Mouse (Mus musculus) ovary, postnatal 36 days (tissue): ENCODE measurements around the gene Ntrk3.

Source experiments
- DNase-seq: peaks from one replicate; pipeline ENCODE4 v3.0.0; 2022; ENCODE audit warnings: low spot score, mixed read lengths

Ntrk3 gene

GRCm38 (mm10) chr7:78720989-78721816 is 16.6 kb downstream of the Ntrk3 start:
- DNase-seq, result no peak

GRCm38 (mm10) chr7:78719795-78720460 is 17.9 kb downstream of the Ntrk3 start:
- DNase-seq, result no peak

- DNase-seq, result no peak
These were observed 18.7 kb downstream of the Ntrk3 start for GRCm38 (mm10) chr7:78719117-78719516.

GRCm38 (mm10) chr7:78718191-78718609 is 19.6 kb downstream of the Ntrk3 start:
- no peak for DNase-seq

DNA sequence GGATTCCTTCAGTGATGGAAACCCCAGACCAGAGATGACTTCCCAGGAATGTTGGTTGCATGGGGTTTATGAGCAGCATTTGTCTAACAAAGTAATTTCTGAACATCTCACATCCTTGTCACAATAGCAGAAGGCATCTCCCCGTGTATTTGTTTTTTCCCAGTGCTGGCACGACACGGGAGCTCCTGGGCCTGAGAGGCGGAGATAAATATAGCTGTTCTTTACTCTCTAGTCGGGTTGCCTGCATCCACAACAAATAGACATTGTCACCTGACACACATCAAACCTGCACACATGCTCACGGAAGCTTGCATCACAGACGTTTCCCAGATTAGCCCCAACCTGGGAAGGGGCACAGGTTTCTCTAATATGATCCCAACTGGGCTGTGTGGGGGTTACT is 30.1 kb downstream of the Ntrk3 start:
- no peak for DNase-seq

- DNase-seq, result no peak
These were observed 30.7 kb downstream of the Ntrk3 start for GRCm38 (mm10) chr7:78707122-78707521.

DNA sequence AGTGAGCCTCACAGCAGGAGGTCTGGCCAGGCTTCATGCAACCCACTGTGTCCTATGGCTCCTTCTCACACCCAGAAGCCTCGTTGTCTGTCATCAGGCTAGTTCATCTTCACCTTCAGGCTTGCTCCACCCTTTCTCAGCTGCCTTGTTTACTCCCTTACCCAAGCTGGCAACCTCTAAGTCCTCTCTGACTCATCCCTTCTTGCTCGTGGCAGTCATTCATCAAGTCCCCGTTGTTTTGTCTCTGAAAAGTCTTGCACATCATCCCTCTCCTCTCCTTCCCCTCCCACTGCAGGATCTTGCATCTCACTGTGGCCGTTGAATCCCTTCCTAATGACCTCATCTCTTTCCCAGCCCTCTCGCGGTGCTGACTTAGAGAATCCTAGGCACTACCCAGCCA is 35.1 kb downstream of the Ntrk3 start:
- no peak for DNase-seq

GRCm38 (mm10) chr7:78695200-78695599 is 42.6 kb downstream of the Ntrk3 start:
- DNase-seq, result no peak

GRCm38 (mm10) chr7:78693148-78693547 is 44.7 kb downstream of the Ntrk3 start:
- no peak for DNase-seq

GRCm38 (mm10) chr7:78690956-78691355 is 46.9 kb downstream of the Ntrk3 start:
- no peak for DNase-seq

DNA sequence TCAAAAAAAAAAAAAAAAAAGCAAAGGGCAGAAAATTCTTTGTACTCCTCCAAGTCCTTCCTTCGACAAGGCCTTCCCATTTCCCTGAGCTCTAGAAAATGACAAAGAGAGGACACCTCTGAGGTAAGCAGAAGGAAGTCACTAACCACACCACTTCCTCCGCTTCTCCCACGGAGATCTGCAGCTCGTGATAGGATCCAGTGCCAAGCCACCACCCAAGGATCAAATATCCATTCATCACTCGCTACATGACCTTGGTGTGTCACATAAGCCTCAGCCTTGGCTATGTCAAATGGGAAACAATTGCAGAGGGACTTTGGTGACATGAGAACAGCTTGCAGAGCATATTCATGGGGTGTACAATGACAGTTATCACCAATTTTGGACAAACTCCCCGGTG is 52.9 kb downstream of the Ntrk3 start:
- DNase-seq, result no peak

DNA sequence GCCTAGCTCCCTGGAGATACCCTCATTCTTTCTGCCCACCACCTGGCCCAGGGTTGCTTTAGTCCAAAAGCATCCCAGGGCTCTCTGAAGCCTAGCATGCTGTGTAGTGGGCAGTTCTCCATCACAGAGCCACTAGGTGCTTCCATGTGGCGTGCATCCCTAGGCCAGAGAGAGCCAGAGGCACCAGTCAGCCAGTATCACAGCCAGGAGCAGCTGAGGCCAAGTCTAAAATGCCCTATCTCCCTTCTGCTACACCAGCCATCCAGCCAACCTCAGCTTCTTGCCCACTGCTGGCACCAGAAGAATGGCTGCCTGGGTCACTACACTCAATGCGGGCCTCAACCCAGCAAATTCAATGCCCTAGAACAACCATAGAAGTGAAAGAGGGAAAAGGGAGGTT is 56.9 kb downstream of the Ntrk3 start:
- no peak for DNase-seq

- no peak for DNase-seq
These were observed 68.4 kb downstream of the Ntrk3 start for GRCm38 (mm10) chr7:78669407-78669806.

DNA sequence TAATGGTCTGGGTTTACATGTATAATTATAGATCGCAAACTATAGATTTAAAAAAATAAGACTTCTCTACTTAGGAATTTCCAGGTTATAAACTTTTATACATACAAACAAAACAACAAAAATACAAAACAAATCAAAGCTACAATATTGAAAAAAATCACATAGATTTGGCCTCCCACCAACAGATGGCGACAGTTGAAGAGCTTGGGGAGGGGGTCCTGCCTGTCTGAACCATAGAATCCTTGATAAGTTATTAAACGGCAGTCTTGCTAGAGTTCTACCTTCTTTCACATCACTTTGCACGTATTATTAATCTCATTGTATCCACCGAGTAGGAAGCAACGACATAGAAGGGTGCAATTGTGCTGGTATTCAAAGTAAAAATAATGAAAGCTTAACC is 68.9 kb downstream of the Ntrk3 start:
- no peak for DNase-seq

- DNase-seq, result no peak
These were observed 69.7 kb downstream of the Ntrk3 start for GRCm38 (mm10) chr7:78668003-78668635.

- peak; percentile 6 for DNase-seq
These were observed 77.0 kb downstream of the Ntrk3 start for GRCm38 (mm10) chr7:78660832-78661231.

DNA sequence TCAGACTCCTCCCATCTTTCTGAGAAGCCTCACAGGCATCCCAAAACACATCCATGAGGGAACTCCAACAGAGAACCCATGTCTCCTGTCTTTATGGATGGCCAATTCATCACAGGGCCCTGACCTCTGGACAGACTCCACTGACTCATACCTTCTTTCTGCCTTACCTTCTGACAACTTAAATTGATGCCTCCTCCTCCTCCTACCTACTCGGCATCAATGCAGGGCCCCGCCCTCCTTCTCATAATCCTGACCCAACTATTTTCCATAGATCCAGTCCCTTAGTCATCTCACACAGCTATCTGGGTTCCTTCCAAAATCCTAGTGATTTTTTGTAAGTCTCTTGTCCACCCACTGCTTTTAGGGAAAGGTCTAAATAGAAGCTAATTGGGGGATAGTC is 78.0 kb downstream of the Ntrk3 start:
- DNase-seq, result no peak

- DNase-seq, result peak; percentile 64
These were observed 79.8 kb downstream of the Ntrk3 start for GRCm38 (mm10) chr7:78658026-78658425.

- DNase-seq, result no peak
These were observed 81.6 kb downstream of the Ntrk3 start for GRCm38 (mm10) chr7:78656181-78656580.

DNA sequence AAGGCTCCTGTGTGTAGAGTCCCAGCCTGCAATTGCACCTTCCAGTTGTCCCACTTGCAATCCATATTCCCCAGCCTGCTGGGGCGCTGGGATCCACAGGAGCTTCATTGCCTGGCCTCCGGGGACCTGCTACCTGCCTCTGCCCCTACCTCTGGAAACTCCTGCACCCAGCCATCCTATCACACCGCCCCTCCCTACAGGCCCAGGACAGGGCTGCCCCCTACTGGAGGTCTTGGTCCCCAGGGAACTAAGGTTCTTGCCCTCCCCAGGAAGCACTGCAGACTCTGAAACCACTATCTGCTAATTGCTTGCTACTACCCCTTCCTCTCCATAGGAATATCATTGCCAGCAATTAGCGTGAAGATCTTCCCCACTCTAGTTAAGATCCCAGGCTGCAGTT is 84.1 kb downstream of the Ntrk3 start:
- DNase-seq, result no peak

GRCm38 (mm10) chr7:78652296-78652695 is 85.5 kb downstream of the Ntrk3 start:
- DNase-seq, result no peak

DNA sequence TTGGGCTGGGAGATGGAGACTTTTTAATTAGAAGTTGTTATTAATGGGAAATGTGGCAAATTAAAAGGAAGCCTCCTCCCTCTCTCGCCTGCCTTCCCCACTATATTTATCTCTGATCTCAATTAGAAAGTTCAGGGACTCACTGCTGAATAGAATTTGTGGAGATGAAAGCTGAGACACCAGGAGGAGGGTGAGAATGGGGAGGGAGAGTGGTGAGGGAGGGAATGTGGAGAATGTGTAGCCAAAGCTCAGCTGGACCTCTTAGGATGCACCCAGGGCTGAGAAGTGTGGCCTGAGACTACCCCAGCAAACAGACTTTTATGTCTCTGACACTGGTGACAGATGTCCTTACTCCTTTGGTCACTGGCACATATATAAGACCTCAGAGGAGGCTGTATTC is 86.3 kb downstream of the Ntrk3 start:
- no peak for DNase-seq

- DNase-seq, result no peak
These were observed 94.1 kb downstream of the Ntrk3 start for GRCm38 (mm10) chr7:78643667-78644066.
